Mouse (Mus musculus) B cell, adult 2 months (primary cell): ENCODE data around the gene Fundc2.

Source experiments
- DNase-seq, 2 experiments: peaks; one replicate each; pipeline ENCODE4 v3.0.0; 2022

Gene Fundc2

GRCm38 (mm10) chrX:75382195-75382771 is at the start of gene Fundc2, which contains the start of gene F8:
Gene Fundc2, plus strand, starts transcription at chrX:75382399.
Gene F8, minus strand, starts transcription at chrX:75382615.
- peak; percentile 59 to 81 for DNase-seq

DNA sequence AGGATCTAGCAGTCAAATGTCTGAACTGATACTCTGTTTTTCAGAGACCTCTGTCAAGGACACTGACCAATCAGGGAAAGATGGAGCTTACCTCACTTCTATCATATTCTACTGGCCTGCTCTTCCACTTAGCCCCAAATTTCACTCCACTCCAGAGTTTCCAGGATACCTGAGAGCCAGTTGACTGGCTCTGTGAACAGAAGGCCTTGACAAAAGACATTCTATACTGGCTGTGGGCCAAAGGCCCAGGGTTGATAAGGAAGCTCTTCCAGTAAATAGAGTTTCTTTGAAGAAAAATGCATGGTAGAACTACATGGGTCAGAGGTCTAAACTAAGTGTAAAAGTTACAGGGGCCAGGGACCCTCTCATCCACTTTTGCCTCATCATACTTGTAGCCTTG is 12.0 kb upstream of the Fundc2 start:
- no peak for DNase-seq

- DNase-seq = no peak
These were observed 9.4 kb upstream of the Fundc2 start for GRCm38 (mm10) chrX:75372666-75373425.

GRCm38 (mm10) chrX:75376815-75377214 is 5.4 kb upstream of the Fundc2 start:
- DNase-seq = no peak

DNA sequence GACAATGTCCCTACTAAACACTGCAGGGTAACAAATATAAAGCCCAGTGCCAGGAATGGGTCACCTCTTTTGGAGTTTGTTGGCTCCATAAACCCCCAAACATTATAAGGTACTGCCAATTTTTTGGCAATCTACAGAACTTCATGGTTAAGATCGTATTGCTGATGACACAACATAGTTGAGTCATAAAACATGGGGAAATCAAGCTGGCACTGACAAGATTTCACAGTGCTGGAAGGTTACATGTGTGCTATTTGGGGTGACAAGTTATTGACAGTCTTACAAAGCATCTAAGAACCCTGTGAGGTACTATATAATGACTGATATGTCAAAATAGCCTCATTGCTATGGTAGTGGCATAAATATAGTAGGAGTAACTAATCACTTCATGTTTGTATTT is 1.0 kb upstream of the Fundc2 start:
- DNase-seq = no peak

DNA sequence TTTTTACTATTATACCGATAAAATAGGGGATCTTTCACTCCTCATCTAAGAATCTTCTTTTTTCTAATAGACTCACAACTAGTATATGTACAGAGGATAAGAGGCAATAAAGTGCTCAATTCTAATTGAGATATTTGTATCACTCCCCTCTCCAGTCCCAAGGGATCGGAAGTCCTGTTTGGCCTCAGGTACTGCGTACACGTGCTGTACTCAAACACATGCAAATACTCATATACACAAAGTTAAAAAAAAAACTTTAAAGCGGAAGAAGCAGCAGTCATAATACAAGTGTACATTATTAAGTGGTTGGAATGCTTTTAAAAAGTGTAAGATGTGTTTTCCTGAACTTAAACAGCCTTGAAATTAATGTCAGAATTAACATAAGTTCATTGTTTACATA is 500 bp upstream of the Fundc2 start:
- no peak for DNase-seq

DNA sequence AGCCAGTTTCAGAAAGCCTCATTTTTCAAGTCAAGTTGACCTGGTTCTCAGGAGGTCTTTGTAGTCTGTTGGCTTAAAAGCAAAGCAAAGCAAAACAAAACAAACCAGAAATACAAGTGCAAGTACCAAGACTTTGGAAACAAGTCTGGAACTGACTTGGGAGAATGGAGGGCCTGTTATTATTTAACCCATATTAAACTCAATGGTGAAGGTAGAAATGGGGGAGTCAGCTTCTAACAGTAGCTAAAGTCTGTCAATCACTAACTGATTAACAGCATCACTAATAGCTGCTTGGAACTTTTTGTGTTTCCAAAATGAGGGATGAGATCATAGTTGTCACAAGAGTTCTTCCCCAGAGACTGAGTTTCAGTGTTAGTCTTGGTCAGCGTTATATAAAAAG is 17.3 kb downstream of the Fundc2 start:
- no peak for DNase-seq

GRCm38 (mm10) chrX:75402668-75403067 is 20.5 kb downstream of the Fundc2 start:
- DNase-seq = no peak

DNA sequence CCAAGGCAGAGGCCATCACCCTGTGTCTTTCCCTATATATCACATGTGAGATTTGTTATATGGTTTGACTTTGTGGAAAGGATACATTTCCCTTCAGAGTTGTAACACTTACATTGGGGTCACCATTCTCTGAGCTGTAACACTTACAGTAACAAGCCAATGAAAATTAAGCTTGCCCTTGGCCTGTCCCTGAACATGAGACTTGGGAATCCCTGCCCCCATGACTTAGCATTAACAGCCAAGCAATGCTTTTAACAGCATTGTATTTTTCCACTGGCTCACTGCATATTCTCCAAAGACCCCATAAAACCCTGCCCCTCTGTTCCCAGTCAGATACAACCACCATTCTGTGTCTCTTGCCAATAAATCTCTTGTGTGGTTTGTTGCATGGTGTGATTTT is 21.2 kb downstream of the Fundc2 start:
- no peak for DNase-seq

- DNase-seq = no peak
These were observed 27.5 kb downstream of the Fundc2 start for GRCm38 (mm10) chrX:75409711-75410110.

GRCm38 (mm10) chrX:75415936-75416785 is 34.0 kb downstream of the Fundc2 start, which contains the start of the genes Cmc4, Mtcp1 and Brcc3:
Gene Cmc4, minus strand, starts transcription at chrX:75416584.
Gene Mtcp1, minus strand, starts transcription at chrX:75416588.
Gene Brcc3, plus strand, starts transcription at chrX:75416628.
- DNase-seq = peak; percentile 89 to 90
